Mouse (Mus musculus) lung, adult 10 weeks (tissue): ENCODE measurements around the gene Fam47c. TPM values are rescaled to one million over a fixed set of nuclear protein-coding genes. Genes with fewer than 3 reads are reported as not detected.

Source experiments
- polyA plus RNA-seq: library from polyadenylated mRNA; stranded (reverse); fragments of 350-450 nt; fragmentation: Illumina TruSeq; extraction: RNeasy Lipid Tissue Mini Kit (QIAGEN cat#74804); gene quantifications from one replicate; pipeline ENCODE4 v1.2.3, GENCODE M21; 2014; ENCODE audit warnings: low read depth, low replicate concordance; ENCODE audit not compliant: insufficient read depth

Gene Fam47c
- not detected for polyA plus RNA-seq

GRCm38 (mm10) chrX:78737463-78737862 is at the start of gene Fam47c:
Fam47c (plus strand) TSS chrX:78737763.

Other genes starting within 250 kb of the Fam47c start
- 5.5 TPM for gene Prrg1, start 153.9 kb upstream of the Fam47c start, polyA plus RNA-seq